Mouse (Mus musculus) E14TG2a.4 (cell line): ENCODE measurements at regions not wholly inside any gene's neighbourhood (a gene's known extent, or its start where the extent isn't known, plus 50 kb on each side); places are given as distances from the start of the nearest gene placed in this dataset.

Experiments used
- H3K27me3 ChIP-seq: 2 replicates; pipeline ENCODE4 v1.6.1; 2014; ENCODE audit warnings: low read length, control low read depth; ENCODE audit not compliant: insufficient read depth
- H3K36me3 ChIP-seq: 2 replicates; pipeline ENCODE4 v1.6.1; 2014; ENCODE audit warnings: low read length, control low read depth; ENCODE audit not compliant: insufficient read depth
- H3K4me1 ChIP-seq: replicated peaks from 2 replicates; pipeline ENCODE4 v1.6.1; 2014; ENCODE audit warnings: low read depth, low read length, control low read depth
- H3K4me3 ChIP-seq: replicated peaks from 2 replicates; pipeline ENCODE4 v1.5.1; 2014; ENCODE audit warnings: mild to moderate bottlenecking, low read length
- H3K9me3 ChIP-seq: 2 replicates; pipeline ENCODE4 v1.6.1; 2014; ENCODE audit warnings: low read length, control low read depth
- CTCF ChIP-seq: conservative IDR thresholded peaks from 2 replicates; pipeline ENCODE4 v1.5.1; 2014; ENCODE audit warnings: low read length
- NANOG ChIP-seq: IDR thresholded peaks from 2 replicates; pipeline ENCODE4 v1.6.1; 2014; ENCODE audit warnings: borderline replicate concordance, low read length, mixed read lengths
- POU5F1 ChIP-seq: IDR thresholded peaks from 2 replicates; pipeline ENCODE4 v1.6.1; 2014; ENCODE audit warnings: low read length, borderline replicate concordance

GRCm38 (mm10) chr9:27729558-27729889 lies 61.1 kb upstream of the Opcml start:
- H3K4me1 ChIP-seq: no peaks in the 10 kb centered on the region
- peaks cover 20% of the 10 kb centered on the region for H3K9me3 ChIP-seq
- H3K36me3 ChIP-seq: no peaks in the 10 kb centered on the region
- H3K4me3 ChIP-seq: no peak overlapping the region
- no peak for TF ChIP-seq CTCF
- no peaks in the 10 kb centered on the region; the same call in 1 of the 2 replicates for H3K27me3 ChIP-seq

- H3K4me1 ChIP-seq: no peaks in the 10 kb centered on the region
- H3K4me3 ChIP-seq: no peak overlapping the region
- no peaks in the 10 kb centered on the region for H3K36me3 ChIP-seq
- no peaks in the 10 kb centered on the region; the same call in 1 of the 2 replicates for H3K27me3 ChIP-seq
- no peak for TF ChIP-seq NANOG
- TF ChIP-seq POU5F1: no peak
- peak; percentile 38 for TF ChIP-seq CTCF
- H3K9me3 ChIP-seq: peaks cover 35% of the 10 kb centered on the region
Observed at GRCm38 (mm10) chr9:27739287-27739686, 51.3 kb upstream of the Opcml start.
